Mouse (Mus musculus) G1E-ER4 (cell line): Measurements from ENCODE around the gene Bik. TPM values are rescaled to one million over a fixed set of nuclear protein-coding genes. Genes with fewer than 3 reads are reported as not detected.

Source experiments
- GATA1 ChIP-seq: IDR thresholded peaks from one replicate; pipeline ENCODE4 v1.8.0; 2012; ENCODE audit warnings: low read length, inconsistent platforms
- polyA plus RNA-seq: library from polyadenylated mRNA; stranded (reverse); fragments of >175 nt; gene quantifications from 2 replicates; pipeline ENCODE4 v1.2.3, GENCODE M21; 2012

The Bik gene
- polyA plus RNA-seq, 1 experiment = not detected

- TF ChIP-seq GATA1 = no peak
Measured at GRCm38 (mm10) chr15:83509950-83510804, 16.5 kb upstream of the Bik start.

- TF ChIP-seq GATA1 = no peak
Measured at GRCm38 (mm10) chr15:83510805-83511405, 15.8 kb upstream of the Bik start, which contains the start of gene Ttll1. Gene Ttll1, minus strand, starts transcription at chr15:83510893.

GRCm38 (mm10) chr15:83512489-83513281 lies 14.0 kb upstream of the Bik start:
- no peak for TF ChIP-seq GATA1

GRCm38 (mm10) chr15:83515018-83515417 lies 11.6 kb upstream of the Bik start:
- TF ChIP-seq GATA1 = no peak

GRCm38 (mm10) chr15:83518215-83519048 lies 8.2 kb upstream of the Bik start:
- TF ChIP-seq GATA1 = no peak

GRCm38 (mm10) chr15:83520861-83521382 lies 5.7 kb upstream of the Bik start:
- no peak for TF ChIP-seq GATA1

- no peak for TF ChIP-seq GATA1
Measured at GRCm38 (mm10) chr15:83523196-83523595, 3.5 kb upstream of the Bik start.

- TF ChIP-seq GATA1 = no peak
Measured at GRCm38 (mm10) chr15:83523638-83524332, 2.9 kb upstream of the Bik start.

GRCm38 (mm10) chr15:83524333-83524729 lies 2.3 kb upstream of the Bik start:
- TF ChIP-seq GATA1 = no peak

GRCm38 (mm10) chr15:83527092-83527437 lies 403 bp downstream of the Bik start:
- no peak for TF ChIP-seq GATA1

GRCm38 (mm10) chr15:83527747-83528146 lies 1.1 kb downstream of the Bik start:
- no peak for TF ChIP-seq GATA1

GRCm38 (mm10) chr15:83528892-83529291 lies 2.2 kb downstream of the Bik start:
- TF ChIP-seq GATA1 = no peak

GRCm38 (mm10) chr15:83529765-83530164 lies 3.1 kb downstream of the Bik start:
- no peak for TF ChIP-seq GATA1

- TF ChIP-seq GATA1 = no peak
Measured at GRCm38 (mm10) chr15:83530233-83530632, 3.6 kb downstream of the Bik start.
